Mouse (Mus musculus) stomach, postnatal 0 days (tissue): ENCODE results near the gene Tmx4.

Source experiments
- CTCF ChIP-seq: IDR thresholded peaks from 2 replicates; pipeline ENCODE4 v1.5.1; 2016; ENCODE audit warnings: antibody characterized with exemption, low read depth, mild to moderate bottlenecking, moderate library complexity
- EP300 ChIP-seq: optimal IDR thresholded peaks from 2 replicates; pipeline ENCODE3; 2016; ENCODE audit warnings: antibody characterized with exemption

DNA sequence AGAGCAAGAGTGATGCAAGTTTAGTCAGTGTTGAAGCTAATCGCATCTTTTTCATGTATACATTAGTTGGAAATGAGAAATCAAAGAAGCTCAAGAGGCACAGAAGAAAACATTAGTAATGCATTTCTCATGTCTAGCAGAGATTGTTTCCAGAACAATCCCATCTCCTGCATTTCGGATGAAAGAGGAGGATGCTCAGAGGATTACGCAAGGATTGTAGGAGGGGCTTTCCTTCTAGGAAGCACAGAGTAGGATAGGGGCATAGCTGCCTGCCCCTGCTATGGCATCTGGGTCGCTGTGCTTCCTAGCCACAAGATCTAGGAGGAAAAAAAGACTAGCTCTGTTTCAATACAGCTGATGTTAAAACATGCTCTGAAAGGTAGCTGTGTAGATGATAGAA lies 1.2 kb upstream of the Tmx4 start:
- TF ChIP-seq CTCF (no peak), EP300 (no peak)
